Mouse (Mus musculus) cerebellum, postnatal 10 days (tissue): ENCODE results near the gene Mettl6.
"Not testable (repeated sequence)": the region's sequence is repeated elsewhere in the genome, so short reads cannot be mapped to it uniquely, and the experiment has no call there.

ENCODE experiments used
- DNase-seq, 2 experiments: peaks; one replicate each; pipeline ENCODE4 v3.0.0; 2021; ENCODE audit warnings: mixed read lengths in 2 of 2

The Mettl6 gene

DNA sequence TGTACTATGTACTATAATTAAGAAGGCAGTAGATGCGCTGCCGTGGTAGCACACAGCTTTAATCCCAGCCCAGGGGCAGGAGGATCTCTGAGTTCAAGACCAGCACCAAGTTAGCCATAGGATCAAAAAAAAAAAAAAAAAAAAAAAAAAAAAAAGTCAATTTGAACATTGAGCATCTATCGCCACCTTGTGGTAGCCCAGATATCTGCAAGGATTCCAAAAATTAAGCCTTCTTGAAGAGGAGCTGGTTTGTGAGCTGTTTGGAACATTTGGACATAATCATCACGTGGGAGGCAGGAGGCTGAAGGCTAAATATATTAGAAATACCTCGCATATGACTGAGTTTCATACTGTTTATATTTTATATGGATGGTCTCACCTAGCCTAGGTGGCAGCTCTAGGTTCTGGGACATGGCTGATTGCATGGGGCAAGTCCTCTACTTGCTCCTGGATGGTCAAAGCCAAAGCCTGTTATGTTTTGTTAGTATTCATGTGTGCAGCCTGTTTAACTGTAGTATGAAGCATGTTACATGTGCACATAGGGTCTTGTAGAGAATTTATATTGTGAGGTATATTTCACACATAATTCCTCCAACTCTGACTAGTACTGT is 22.3 kb downstream of the Mettl6 start:
- peak; percentile 82 to 88 for DNase-seq

DNA sequence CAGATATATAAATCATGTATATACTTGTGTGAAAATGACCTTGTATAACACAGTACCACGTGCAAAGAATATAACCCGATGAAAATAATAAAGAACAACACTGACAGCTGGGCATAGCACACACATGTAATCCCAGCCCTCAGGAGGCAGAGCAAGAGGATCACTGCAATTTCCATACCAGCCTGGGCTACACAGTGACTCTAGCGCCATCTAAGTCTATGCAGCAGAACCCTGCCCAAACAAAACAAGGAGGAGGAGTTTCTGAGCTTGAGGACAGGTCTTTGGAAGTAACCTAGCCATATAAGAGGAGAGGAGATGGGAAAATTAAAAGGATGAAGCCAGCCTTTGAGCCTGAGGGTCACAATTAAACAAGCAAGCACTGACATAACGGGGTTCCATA is 25.1 kb downstream of the Mettl6 start:
- no peak for DNase-seq

DNA sequence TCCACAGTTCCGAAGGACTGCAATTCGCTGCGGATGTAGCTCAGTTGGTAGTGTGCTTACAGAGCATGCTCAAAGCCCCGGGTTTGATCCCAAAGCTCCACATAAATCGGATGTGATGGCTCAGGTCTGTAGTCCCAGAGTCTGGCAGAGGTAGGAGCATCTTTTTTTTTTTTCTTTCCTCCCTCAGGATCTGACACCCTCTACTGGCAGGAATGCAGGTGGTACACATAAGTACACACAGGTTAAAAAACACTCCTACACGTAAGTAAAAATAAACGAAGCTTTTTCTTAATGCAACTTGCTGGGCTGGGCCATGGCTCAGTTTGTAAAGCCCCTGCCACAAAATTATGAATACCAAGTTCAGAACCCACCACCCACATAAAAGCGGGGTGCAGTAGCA is 30.7 kb downstream of the Mettl6 start:
- DNase-seq: peak; percentile 41 to 55

DNA sequence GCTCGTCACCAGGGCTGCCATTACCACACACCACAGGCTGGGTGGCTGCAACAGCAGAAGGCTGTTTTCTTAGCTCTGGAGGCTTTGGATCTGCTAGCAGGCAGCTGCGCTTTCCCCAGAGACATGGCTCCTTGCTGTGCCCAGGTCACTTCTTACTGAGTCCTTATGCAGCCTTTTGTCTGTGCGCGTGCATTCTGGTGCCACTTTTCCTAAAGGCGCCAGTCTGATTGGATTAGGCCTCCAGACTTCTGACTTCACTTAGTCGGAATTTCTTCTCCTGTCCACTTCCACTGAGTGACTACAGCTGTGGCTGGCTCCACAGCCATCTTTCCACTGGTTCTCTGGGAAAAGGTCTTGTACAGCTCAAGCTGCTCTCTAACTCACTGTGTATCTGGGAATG is 32.0 kb downstream of the Mettl6 start:
- DNase-seq: no peak

DNA sequence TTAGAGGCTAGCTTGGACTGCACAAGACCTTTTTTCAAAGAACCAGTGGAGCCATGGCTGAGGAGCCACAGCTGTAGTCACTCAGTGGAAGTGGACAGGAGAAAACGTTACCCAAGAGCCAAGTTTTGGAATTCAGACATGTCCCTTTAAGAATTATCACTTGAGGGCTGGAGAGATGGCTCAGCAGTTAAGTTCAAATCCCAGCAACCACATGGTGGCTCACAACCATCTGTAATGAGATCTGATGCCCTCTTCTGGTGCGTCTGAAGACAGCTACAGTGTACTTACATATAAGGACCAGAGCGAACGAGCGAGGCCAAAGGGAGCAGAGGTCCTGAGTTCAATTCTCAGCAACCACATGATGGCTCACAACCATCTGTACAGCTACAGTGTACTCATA is 32.6 kb downstream of the Mettl6 start:
- not testable (repeated sequence) for DNase-seq

DNA sequence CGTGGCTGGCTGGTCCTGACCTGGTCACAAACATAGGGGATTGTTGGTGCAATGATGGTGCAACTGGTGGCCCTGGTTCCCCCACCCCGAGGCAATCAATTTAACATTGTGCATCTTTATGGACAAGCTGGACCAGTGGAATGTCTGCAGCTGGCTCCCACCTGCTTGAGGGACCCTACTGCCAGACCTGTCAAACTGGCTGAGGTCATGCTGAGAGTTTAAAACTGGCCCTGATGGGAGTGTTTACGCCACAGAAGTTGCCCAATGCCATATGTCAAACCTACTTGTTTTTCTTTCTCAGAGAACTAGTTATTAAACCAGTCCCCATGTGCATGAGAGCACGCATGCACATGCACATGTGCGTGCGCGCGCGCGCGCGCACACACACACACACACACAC is 36.8 kb downstream of the Mettl6 start:
- no peak for DNase-seq

DNA sequence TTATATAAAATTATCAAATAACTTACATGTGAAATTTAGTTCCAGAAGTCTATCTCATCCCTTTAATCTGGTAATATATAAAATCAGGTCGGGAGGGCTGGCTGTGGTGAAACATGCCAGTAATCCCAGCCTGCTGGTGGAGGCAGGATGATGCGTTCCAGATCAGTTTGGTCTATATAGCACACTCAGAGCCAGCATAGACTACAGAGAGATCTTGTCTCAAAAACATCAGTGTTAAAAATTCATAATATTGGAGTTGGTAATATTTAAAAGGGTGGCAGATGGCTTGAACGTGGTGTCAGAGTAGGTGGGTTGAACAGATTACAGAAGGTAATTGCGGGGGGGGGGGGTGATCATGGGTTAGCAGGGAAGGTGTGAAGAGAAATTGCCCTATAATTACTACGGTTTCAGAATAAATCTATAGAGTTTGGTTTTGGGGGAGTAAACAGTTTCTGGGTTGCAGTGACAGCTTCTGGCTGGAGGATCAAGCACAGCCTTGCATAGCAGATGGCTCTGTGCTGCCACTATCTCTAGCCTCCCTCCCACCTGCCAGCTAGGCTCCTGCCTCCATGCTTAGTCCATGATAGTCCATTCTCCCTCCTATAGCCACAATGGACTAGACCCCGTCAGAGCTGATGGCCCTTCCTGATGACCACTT is 38.6 kb downstream of the Mettl6 start:
- peak; percentile 26 to 32 for DNase-seq

DNA sequence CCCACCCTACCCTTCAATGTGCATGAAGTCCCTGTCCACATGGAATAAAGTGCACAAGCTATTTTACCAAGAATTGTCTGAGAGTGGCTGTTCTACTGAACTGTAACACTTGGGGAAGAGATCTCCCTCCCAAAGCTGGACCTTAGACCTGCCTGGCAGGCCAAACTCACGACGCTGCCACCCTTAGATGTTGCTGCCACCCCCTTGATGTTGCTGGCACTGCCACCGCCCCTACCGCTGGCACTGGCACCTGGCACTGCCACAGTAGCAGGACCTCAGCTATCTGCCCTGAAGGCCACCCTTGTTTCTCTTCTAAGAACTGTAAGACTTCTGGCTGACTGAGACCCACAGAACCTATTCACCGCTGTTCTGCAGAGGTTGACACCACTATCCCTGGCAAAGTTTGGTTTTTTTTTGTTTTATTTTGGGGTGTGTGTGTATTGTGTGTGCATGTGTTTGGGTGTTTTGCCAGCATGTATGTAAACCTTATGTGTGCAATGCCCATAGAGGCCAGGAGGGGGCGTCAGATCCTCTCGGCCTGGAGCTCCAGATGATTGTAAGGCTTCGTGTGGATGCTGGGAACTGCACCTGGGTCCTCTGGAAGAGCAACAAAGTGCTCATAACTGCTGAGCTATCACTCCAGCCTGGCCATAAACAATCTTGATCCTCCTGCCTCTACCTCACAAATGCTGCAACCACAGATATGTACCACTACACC is 39.8 kb downstream of the Mettl6 start:
- DNase-seq: no peak

DNA sequence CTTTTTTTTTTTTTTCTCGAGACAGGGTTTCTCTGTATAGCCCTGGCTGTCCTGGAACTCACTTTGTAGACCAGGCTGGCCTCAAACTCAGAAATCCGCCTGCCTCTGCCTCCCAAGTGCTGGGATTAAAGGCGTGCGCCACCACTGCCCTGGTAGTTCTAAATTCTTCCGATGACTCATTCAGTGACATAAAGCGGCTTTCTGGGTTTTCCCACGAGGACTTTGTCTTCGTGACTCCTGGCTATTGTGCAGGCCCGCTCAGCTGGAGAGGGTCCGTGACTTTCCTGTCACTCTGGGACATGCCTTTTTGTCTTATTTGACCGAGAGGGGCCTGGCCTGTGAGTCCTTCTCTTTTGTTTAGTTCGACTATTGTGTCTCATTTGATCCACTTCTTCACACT is 40.9 kb downstream of the Mettl6 start:
- DNase-seq: not testable (repeated sequence)

DNA sequence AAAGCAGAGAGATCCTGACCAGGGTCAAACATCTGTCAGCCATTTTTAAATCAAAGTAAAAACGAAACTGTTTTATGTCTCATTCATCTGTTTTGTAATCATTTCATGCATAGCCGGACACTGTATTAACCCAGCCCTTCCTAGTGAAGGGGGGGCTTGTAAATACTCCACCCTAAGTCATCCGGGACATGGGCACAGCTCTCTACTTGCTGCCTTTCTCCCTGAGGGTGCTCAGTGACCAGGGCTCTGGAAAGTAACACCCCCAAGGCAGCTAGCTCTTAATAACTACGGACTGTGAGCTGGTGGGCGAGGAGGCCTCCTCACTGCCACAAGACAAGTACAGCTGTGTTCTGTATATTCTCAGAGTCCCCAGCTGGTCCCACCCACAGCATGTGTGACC is 45.8 kb downstream of the Mettl6 start:
- DNase-seq: no peak

DNA sequence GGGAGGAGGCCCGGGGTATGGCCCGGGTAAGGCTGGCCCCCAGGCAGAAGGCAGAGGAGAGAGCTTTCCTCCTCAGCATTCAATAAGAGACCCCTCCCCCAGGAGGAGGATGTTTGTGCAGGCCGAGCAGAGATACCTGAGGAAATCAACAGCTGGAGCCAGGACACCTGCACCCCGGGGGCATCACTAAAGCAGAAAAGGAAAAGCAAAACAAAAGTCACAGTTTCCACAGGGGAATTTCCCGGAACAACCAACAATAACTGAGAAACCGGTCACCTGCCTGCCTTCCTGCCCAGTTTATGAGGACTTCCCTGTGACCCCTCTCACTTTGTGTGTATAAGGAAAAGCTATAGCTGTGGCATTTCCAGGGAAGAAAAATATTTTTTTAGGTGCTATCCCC is 51.2 kb downstream of the Mettl6 start:
- no peak for DNase-seq

DNA sequence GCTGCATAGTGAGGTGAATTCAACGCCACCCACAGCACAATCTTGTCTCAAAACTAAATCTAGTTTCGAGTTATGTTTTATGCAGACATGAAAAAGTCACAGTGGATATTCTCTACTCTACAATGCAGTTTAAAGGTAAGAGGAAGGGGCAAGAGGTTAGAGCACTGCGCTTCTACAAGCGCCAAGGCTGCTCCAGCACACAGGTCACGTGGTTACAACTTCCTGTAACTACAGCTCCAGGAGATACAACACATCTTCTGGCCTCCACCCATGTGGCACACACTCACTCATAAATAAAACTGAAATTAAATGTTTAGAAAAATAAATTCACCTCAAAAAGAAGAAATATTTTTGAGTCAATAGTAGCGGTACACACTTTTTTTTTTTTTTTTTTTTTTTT is 54.1 kb downstream of the Mettl6 start:
- DNase-seq: no peak

DNA sequence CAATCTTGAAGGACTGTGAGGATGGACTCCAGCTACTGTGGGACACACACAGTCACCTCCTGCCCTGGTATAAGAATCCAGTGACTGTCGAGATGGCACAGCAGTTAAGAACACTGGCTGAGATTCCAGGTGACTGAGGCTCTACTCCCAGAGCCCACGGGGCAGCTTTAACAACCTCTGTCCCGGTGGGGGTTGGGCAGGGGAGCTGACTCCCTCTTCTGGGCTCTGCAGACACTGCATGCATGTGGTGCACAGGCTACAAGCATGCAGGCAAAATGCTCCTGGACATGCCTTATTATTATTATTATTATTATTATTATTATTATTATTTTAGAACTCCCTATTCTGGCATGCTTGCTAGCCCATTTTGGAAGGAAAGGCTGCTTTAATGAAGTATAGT is 54.6 kb downstream of the Mettl6 start:
- DNase-seq: peak in 1 of 2 experiments; percentile 33

DNA sequence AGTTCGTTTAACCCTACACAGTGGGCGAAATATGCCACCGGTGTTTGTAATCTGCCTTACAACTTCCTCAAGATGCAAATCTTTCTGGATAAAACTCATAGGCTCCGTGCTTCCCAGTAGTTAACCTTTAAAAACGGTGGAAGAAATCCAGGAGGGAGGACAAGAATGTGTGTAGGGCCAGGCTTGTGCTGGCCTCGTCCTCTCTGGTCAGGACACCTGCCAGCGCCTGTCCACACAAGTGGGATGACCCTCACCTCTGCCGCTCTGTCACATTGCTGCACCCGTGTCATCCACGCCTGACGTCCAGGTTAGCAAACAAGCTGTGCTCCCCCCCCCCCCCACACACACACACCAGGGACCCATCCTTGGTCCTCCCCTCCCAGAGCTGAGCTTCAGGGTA is 55.6 kb downstream of the Mettl6 start:
- DNase-seq: no peak

DNA sequence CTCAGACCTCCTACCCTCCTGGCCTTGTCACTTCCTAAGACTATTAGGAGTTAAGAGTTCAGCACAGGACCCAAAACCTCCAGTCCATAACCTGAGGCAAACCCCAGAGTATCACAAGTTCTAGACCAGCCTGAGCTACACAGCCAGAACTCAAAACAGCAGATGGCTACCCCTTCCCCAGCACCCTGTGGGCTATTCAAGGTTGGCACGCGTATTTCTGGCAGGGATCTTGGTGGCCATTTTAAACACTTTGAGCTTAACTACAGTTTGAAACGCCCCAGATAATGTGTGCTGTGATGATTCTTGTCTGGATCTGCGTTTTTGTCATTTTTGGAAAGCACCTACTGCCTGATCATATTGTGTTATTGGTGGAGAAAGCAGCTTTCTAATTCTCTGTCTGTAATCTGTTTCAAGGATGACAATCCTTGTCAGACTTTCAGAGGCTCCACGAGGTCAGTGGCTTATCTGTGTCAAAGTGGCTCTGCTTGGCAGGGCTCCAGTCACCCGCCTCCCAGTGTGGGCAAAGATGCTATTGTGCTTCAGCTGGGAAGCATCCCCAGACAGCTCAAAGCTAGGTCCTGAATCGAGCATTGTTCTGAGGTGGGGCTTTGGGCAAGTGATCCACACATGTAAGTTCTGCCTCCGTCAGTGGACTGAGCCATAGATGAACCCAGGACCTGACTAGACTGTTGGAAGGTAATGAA is 56.9 kb downstream of the Mettl6 start:
- DNase-seq: peak; percentile 77 to 79

DNA sequence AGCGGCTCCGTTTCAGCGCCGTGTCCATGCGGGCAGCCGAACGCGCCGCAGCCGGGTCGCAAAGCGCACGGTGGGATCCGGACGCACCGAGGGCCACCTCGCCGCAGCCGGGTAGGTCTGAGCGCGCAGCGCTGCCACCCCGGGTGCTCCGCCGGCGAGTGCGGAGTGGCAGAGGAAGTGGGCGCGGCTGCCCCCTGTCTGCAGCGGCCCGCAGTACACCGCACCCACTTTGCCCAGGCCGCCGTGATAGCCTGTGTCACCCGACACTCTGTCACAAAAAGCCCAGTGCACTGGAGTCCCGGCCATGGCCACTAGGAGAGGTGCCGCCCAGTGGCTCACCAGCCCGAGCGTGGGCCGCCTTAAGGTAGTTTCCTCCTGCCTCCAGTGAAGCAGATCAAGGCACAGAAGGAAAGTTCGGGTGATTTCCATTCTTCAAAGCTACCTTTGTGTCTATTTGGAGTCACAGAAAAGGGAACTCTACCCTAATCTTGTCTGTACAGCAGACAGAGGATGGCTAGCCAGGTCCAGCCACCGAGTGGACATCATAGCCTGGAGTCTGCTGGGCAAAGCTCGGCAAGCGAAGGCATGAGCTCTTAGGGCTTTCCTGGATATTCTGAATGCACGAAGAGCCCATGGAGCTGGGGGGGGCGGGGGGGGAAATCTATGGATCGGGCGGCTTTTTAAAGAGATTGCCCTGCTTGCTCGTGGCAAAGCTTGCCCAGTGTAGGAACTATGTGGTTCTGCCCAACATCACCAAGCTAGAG is 58.7 kb downstream of the Mettl6 start, which contains the start of gene Sh3bp5:
Sh3bp5 (minus strand) TSS at position 149 of the 764 bp plus-strand sequence.
- DNase-seq: peak; percentile 98

DNA sequence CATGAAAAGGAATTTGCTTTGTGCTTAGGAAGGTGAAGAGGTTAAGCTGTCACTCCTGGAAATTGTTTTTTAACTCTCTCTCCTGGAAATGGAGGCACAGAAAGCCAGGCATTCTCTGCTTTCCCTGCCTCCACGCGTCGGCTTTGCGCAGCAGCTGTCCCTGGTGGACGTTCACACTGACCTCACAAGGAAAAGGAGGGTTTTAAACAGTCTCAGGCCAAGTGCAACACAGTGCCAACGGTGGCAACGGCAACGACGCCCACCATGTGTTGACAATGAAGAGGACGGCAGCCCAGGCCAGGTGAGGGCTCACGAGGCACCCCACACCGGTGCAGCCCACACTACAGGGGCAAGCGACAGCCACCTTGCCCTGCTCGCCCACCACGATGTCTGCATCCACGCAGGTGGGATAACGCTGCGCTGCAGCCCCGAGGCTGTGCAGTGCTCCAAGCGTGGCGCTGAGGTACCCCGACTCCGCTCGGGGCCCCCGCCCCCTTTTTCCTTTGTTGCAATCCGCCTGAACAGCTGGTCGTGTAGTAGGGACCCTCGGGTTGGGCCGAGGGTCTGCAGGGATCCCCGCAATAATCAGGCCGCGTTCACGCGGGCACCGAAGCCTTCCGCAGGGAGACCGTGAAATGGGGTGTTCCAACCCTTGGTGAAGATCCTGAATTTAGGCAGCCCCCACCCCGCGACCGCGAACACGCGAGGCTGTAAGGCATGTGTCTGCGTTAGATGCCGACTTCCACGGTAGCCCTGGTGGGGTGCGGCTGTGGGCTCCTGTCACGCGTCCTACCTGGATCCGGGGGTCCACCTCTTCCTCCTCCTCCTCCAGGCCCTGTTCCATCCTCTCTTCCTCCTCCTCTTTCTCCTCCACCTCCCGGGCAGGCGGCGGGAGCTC is 59.6 kb downstream of the Mettl6 start:
- peak; percentile 75 for DNase-seq

DNA sequence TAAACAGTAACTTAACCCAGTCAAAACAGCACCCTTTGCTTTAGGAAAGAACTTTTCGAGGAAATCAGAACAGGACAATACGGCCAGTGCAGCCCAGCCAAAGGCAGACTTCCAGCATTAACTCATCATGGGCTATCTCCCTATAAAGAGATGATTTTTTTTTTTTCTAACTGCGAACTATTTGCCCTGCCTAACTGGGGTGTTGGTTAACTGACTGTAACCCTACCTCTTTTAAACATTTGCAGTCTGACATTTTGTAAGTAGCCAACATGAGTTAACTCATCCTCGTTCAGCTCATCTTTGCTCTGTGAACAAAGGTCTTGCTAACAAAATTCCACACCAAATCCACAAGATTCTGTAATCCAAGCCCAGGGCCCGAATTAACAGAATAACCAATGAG is 60.4 kb downstream of the Mettl6 start:
- no peak for DNase-seq

DNA sequence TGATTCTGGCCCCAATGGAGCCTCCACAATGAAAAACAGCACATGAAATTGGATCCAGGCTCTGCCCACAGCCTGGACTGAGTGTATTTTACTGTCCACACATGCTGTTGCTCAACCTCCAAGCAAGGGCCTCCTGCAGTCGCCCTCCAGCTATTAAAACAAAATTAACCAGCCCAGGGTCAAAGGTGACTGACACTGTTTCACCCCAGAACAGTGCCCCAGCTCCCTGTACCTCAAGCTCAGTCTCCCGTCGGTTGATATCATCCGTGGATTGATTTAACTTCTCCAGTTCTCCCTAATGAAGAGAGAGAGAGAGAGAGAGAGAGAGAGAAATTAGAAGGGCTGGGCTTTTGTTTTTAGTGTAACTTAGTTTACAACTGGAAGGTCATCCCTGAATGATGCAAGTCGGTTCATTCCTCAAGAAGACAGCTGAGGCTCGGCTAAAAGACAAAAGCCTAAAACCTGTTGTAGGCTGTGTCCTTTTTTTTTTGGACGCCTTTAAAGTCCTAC is 60.9 kb downstream of the Mettl6 start:
- DNase-seq: no peak

DNA sequence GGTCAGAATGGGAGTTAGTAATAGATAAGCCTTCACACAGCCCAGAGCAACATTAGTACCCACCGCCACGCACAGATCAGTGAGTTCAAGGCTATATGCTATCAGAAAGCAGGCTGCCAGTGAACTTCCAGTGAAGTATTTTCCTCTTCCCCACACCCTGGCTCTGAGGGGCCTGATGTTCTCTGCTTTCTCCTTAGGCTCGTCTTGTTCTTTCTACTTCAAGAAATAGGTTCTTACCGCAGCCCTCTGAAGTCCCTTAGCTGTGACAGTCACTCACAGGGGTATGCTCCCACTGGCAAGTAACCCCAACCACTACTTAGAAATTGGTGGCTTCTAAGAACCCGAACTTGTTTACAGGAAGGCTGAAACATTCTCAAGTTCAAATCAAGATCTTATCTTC is 61.7 kb downstream of the Mettl6 start:
- DNase-seq: no peak

DNA sequence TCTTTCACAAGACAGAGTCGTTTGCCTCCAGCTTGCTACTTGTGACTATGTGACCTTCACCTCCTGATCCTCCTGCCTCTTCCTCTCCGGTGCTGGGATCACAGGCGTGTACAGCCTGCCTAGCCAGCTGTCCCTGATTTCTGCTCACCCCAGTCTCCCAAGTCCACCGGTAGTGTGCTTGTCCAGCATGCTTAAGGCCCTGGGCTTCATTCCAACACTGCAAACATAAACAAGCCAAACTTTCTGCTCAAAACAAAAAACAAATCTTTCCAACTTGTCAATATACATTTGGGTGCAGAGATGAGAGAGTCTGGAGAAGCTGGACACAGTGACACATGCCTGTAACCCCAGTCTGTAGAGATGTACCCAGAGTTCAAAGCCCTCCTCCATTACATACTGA is 62.4 kb downstream of the Mettl6 start:
- DNase-seq: no peak
